Comparison of ENCODE assay signal across 15 mouse cellular contexts in the genomic region with DNA sequence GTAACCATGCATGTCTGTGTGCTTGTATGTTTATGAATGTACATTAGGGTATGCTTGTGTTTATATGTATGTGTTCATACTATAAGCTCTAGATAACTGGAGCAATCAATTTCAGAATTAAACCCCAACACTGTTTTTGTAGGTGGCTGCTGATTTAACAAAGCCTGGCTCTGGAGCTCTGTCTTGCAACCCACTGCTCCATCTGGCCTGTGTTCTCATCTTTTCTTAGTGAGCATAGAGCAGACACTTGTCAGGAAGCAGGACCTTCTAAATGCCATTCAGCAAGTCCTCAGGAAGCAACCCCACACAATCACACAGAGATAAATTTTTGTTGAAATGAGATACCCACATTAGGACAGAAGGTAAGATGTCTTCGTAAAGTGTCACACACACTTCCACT.
"Had no signal": no experiment of that assay in that cellular context is flagged by ENCODE, and none has a peak within 500 bp of the region (broad histone marks: within the 10 kb centered on the region; RNA-seq: fewer than 3 reads in every experiment).

No protein-coding gene starts in this region.

- DNase-seq: gastrocnemius, adult 2 months; gastrocnemius, postnatal 10 days; gastrocnemius, postnatal 25 days; heart, postnatal 10 days; heart, postnatal 4 days; kidney, adult 18-20 months; kidney, adult 8-10 months; kidney, postnatal 25 days; left cerebral cortex, postnatal 4 days; liver; liver, embryonic 13.5 days had no signal

- ATAC-seq: hindbrain, embryonic 16.5 days; inflammation-experienced regulatory T-cells, adult 6 months; intestine, embryonic 15.5 days; intestine, postnatal 0 days had no signal
